Mouse (Mus musculus) right cerebral cortex, postnatal 14 days (tissue): ENCODE results near the gene Kcnip1.

ENCODE experiments used
- DNase-seq: peaks from one replicate; pipeline ENCODE4 v3.0.0; 2022

The Kcnip1 gene

GRCm38 (mm10) chr11:33980146-33980545 lies 12.8 kb downstream of the Kcnip1 start:
- DNase-seq = no peak

- no peak for DNase-seq
Measured at GRCm38 (mm10) chr11:33975121-33975520, 17.8 kb downstream of the Kcnip1 start.

GRCm38 (mm10) chr11:33974341-33975040 lies 18.5 kb downstream of the Kcnip1 start:
- DNase-seq = no peak

- DNase-seq = no peak
Measured at GRCm38 (mm10) chr11:33972114-33972513, 20.8 kb downstream of the Kcnip1 start.

GRCm38 (mm10) chr11:33969199-33969598 lies 23.8 kb downstream of the Kcnip1 start:
- DNase-seq = no peak

- DNase-seq = no peak
Measured at GRCm38 (mm10) chr11:33967708-33968107, 25.2 kb downstream of the Kcnip1 start.

GRCm38 (mm10) chr11:33965380-33965779 lies 27.6 kb downstream of the Kcnip1 start:
- no peak for DNase-seq

GRCm38 (mm10) chr11:33962688-33963407 lies 30.1 kb downstream of the Kcnip1 start, which contains the start of gene Kcnmb1:
TSS of gene Kcnmb1 (plus strand) at chr11:33963013.
- DNase-seq = no peak

GRCm38 (mm10) chr11:33962178-33962577 lies 30.8 kb downstream of the Kcnip1 start:
- DNase-seq = no peak

GRCm38 (mm10) chr11:33958713-33959112 lies 34.2 kb downstream of the Kcnip1 start:
- peak; percentile 37 for DNase-seq

GRCm38 (mm10) chr11:33957595-33957994 lies 35.4 kb downstream of the Kcnip1 start:
- DNase-seq = no peak

- no peak for DNase-seq
Measured at GRCm38 (mm10) chr11:33956623-33957022, 36.3 kb downstream of the Kcnip1 start.

GRCm38 (mm10) chr11:33955982-33956381 lies 37.0 kb downstream of the Kcnip1 start:
- DNase-seq = no peak

GRCm38 (mm10) chr11:33951684-33952625 lies 41.0 kb downstream of the Kcnip1 start:
- no peak for DNase-seq

GRCm38 (mm10) chr11:33951155-33951554 lies 41.8 kb downstream of the Kcnip1 start:
- no peak for DNase-seq

GRCm38 (mm10) chr11:33946501-33946900 lies 46.5 kb downstream of the Kcnip1 start:
- no peak for DNase-seq

GRCm38 (mm10) chr11:33944786-33945328 lies 48.1 kb downstream of the Kcnip1 start:
- no peak for DNase-seq

GRCm38 (mm10) chr11:33944067-33944785 lies 48.7 kb downstream of the Kcnip1 start:
- no peak for DNase-seq

- no peak for DNase-seq
Measured at GRCm38 (mm10) chr11:33943565-33943964, 49.4 kb downstream of the Kcnip1 start.

- DNase-seq = no peak
Measured at GRCm38 (mm10) chr11:33939456-33940113, 53.4 kb downstream of the Kcnip1 start.

- no peak for DNase-seq
Measured at GRCm38 (mm10) chr11:33938561-33939274, 54.2 kb downstream of the Kcnip1 start.
